Comparison of ENCODE assay signal across 10 mouse cellular contexts in the genomic region with DNA sequence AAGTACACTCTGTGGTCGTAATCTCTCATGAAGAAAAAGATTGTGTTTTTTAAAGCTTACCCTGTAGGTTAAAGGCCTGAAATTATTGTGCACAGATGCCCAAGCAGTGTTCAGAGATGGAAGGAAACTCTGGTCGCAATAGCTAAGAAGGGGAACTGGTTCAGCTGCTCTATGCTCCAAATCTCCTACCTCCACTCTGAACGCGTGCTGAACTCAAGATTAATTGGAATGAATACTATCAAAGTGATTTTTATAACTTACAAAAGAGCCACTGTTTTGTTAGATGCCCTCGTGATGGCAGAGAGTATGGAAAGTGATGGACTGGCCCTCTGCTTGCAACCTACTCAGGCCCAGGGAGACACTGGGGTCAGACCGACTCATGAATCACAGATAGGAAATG.
DNase-seq lines count a peak whose midpoint lies in the region; ATAC-seq and TF ChIP-seq lines count a peak whose summit lies in the region.
"Had no signal": no experiment of that assay in that cellular context is flagged by ENCODE, and none has a peak within 500 bp of the region (broad histone marks: within the 10 kb centered on the region; RNA-seq: fewer than 3 reads in every experiment).

No protein-coding gene starts in this region.

- no peak overlapping the region for H3K9ac ChIP-seq in heart, embryonic 11.5 days (ENCODE audit: low read depth, low read length)
- H3K9ac ChIP-seq in stomach, embryonic 14.5 days (replicated peaks; ENCODE audit: low read depth, low read length) = no peak overlapping the region
- no peak overlapping the region for H3K9ac ChIP-seq in stomach, postnatal 0 days (ENCODE audit: low read length)
- peak overlapping the region; percentile 54 for H3K9ac ChIP-seq in limb, embryonic 13.5 days

- no peaks in the 10 kb centered on the region for H3K9me3 ChIP-seq in heart, embryonic 11.5 days (replicated peaks; ENCODE audit: control insufficient read depth, low read length)
- no peaks in the 10 kb centered on the region for H3K9me3 ChIP-seq in stomach, embryonic 14.5 days (ENCODE audit: control insufficient read depth, low read depth, low read length)
- H3K9me3 ChIP-seq in stomach, postnatal 0 days (ENCODE audit: control insufficient read depth, low read length) = no peaks in the 10 kb centered on the region
- H3K9me3 ChIP-seq in limb, embryonic 13.5 days = no peaks in the 10 kb centered on the region

- H3K27me3 ChIP-seq in heart, embryonic 11.5 days (ENCODE audit: control insufficient read depth, insufficient read depth, low read length) = no peaks in the 10 kb centered on the region
- H3K27me3 ChIP-seq in stomach, embryonic 14.5 days (ENCODE audit: control insufficient read depth, insufficient read depth, low read length) = no peaks in the 10 kb centered on the region
- no peaks in the 10 kb centered on the region for H3K27me3 ChIP-seq in stomach, postnatal 0 days (ENCODE audit: control insufficient read depth, insufficient read depth, low read length)
- no peaks in the 10 kb centered on the region for H3K27me3 ChIP-seq in limb, embryonic 13.5 days

- H3K4me1 ChIP-seq in heart, embryonic 11.5 days (ENCODE audit: control insufficient read depth, insufficient read depth, low read length) = peaks cover 4% of the 10 kb centered on the region; the same call in 1 of the 2 replicates
- peaks cover 6% of the 10 kb centered on the region for H3K4me1 ChIP-seq in stomach, embryonic 14.5 days (ENCODE audit: control insufficient read depth, insufficient read depth, low read length)
- H3K4me1 ChIP-seq in stomach, postnatal 0 days (replicated peaks; ENCODE audit: control insufficient read depth, insufficient read depth) = no peaks in the 10 kb centered on the region
- peaks cover 33% of the 10 kb centered on the region for H3K4me1 ChIP-seq in limb, embryonic 13.5 days

- H3K27ac ChIP-seq in heart, embryonic 11.5 days (ENCODE audit: low read depth, low read length) = no peak overlapping the region
- no peak overlapping the region for H3K27ac ChIP-seq in stomach, embryonic 14.5 days (ENCODE audit: low read length)
- H3K27ac ChIP-seq in stomach, postnatal 0 days (replicated peaks) = no peak overlapping the region
- no peak overlapping the region for H3K27ac ChIP-seq in limb, embryonic 13.5 days

- H3K4me2 ChIP-seq in heart, embryonic 11.5 days = peak overlapping the region; percentile 22
- peak overlapping the region; percentile 61; the same call in 1 of the 2 replicates for H3K4me2 ChIP-seq in stomach, embryonic 14.5 days (replicated peaks; ENCODE audit: low read depth, low read length)
- no peak overlapping the region for H3K4me2 ChIP-seq in stomach, postnatal 0 days (replicated peaks; ENCODE audit: low read depth)
- H3K4me2 ChIP-seq in limb, embryonic 13.5 days (replicated peaks) = peak overlapping the region; percentile 69

- TF ChIP-seq EP300 in stomach, postnatal 0 days (optimal IDR thresholded peaks at IDR 0.05) = no peak

- ATAC-seq in heart, embryonic 11.5 days (replicated peaks; ENCODE audit: insufficient number of reproducible peaks, low FRiP score, low TSS enrichment) = no peak
- no peak for ATAC-seq in stomach, embryonic 14.5 days (ENCODE audit: insufficient number of reproducible peaks, insufficient read depth, low FRiP score, low read depth)
- no peak for ATAC-seq in stomach, postnatal 0 days (ENCODE audit: low FRiP score, low TSS enrichment)
- ATAC-seq in limb, embryonic 13.5 days (ENCODE audit: low FRiP score, low read depth) = no peak
- ATAC-seq in frontal cortex, adult (ENCODE audit: low TSS enrichment) = no peak
- ATAC-seq: inflammation-experienced regulatory T-cells, adult 6 months had no signal

- TF ChIP-seq CTCF in stomach, postnatal 0 days (IDR thresholded peaks at IDR 0.05; ENCODE audit: low read depth) = no peak

- no peaks in the 10 kb centered on the region for H3K36me3 ChIP-seq in heart, embryonic 11.5 days (ENCODE audit: control insufficient read depth, insufficient read depth, low read length)
- no peaks in the 10 kb centered on the region for H3K36me3 ChIP-seq in stomach, embryonic 14.5 days (ENCODE audit: control insufficient read depth, insufficient read depth, low read length)
- H3K36me3 ChIP-seq in stomach, postnatal 0 days (ENCODE audit: control insufficient read depth, insufficient read depth, low read length) = no peaks in the 10 kb centered on the region
- no peaks in the 10 kb centered on the region for H3K36me3 ChIP-seq in limb, embryonic 13.5 days

- no peak overlapping the region for H3K4me3 ChIP-seq in heart, embryonic 11.5 days (ENCODE audit: low read depth, low read length)
- no peak overlapping the region for H3K4me3 ChIP-seq in stomach, embryonic 14.5 days (ENCODE audit: low read depth, low read length)
- H3K4me3 ChIP-seq in stomach, postnatal 0 days (ENCODE audit: low read depth, low read length) = no peak overlapping the region
- H3K4me3 ChIP-seq in limb, embryonic 13.5 days = peak overlapping the region; percentile 76

- no peak for DNase-seq in heart, postnatal 4 days
- no peak for DNase-seq in stomach, postnatal 0 days (ENCODE audit: low spot score)
- peak; percentile 41 for DNase-seq in thymus, postnatal 4 days
- DNase-seq in adrenal gland, adult 8-10 months = no peak
- DNase-seq: spleen, adult 18-20 months had no signal

- 63% methylated on average over 6 of the region's 6 CpGs for WGBS in heart, embryonic 11.5 days (ENCODE audit: insufficient replicate concordance)
- 51% methylated on average over 6 of the region's 6 CpGs for WGBS in stomach, embryonic 14.5 days
- 50% methylated on average over 6 of the region's 6 CpGs for WGBS in stomach, postnatal 0 days
- 41% methylated on average over 6 of the region's 6 CpGs for WGBS in limb, embryonic 13.5 days
